Mouse (Mus musculus) spleen, adult 2 months (tissue): ENCODE results near the gene Tspan17.

Experiments used
- CTCF ChIP-seq: fragments of 200-500 bp; IDR thresholded peaks from 2 replicates; pipeline ENCODE4 v1.5.1; 2011; ENCODE audit warnings: mild to moderate bottlenecking, inconsistent platforms; ENCODE audit not compliant: insufficient read depth, insufficient read length, insufficient replicate concordance; ENCODE audit errors: extremely low read depth
- POLR2A ChIP-seq: fragments of 200-500 bp; IDR thresholded peaks from 2 replicates; pipeline ENCODE4 v1.6.1; 2011; ENCODE audit warnings: low read depth, low read length, inconsistent platforms

- TF ChIP-seq POLR2A (no peak), CTCF (no peak)
These were observed 40.5 kb upstream of the Tspan17 start for GRCm38 (mm10) chr13:54748721-54749060.
